Mouse (Mus musculus) T-helper 17 cell (primary cell): ENCODE measurements at regions not wholly inside any gene's neighbourhood (a gene's known extent, or its start where the extent isn't known, plus 50 kb on each side); places are given as distances from the start of the nearest gene placed in this dataset.

Experiments
- in situ Hi-C, 2 experiments: fragments of 300-600 bp; cut with MboI, MseI; formaldehyde crosslinking; loops; 1 replicate in 1 of 2; 2 replicates in 1 of 2; pipeline ENCODE4 v1.15.1; 2025; ENCODE audit warnings: high pct_unique_total_duplicates in 2 of 2

- in situ Hi-C loops: no loop called here
These were observed 247.6 kb upstream of the Habp2 start for GRCm38 (mm10) chr19:56039091-56040004.

GRCm38 (mm10) chr19:56041930-56042329 lies 245.0 kb upstream of the Habp2 start:
- in situ Hi-C loops: no loop called here

GRCm38 (mm10) chr19:56046784-56047390 lies 240.1 kb upstream of the Habp2 start:
- in situ Hi-C loops: no loop called here

GRCm38 (mm10) chr19:56054186-56054585 lies 232.8 kb upstream of the Habp2 start:
- in situ Hi-C loops: loop anchor here in 1 of 2 experiments (10.0 kb wide), 1 partner anchor 561 kb away; no protein-coding TSS in a partner anchor

GRCm38 (mm10) chr19:56056397-56056796 lies 230.5 kb upstream of the Habp2 start:
- in situ Hi-C loops: loop anchor here in 1 of 2 experiments (10.0 kb wide), 1 partner anchor 558 kb away; no protein-coding TSS in a partner anchor

GRCm38 (mm10) chr19:56061882-56062540 lies 224.9 kb upstream of the Habp2 start:
- in situ Hi-C loops: no loop called here

GRCm38 (mm10) chr19:56063099-56063498 lies 223.8 kb upstream of the Habp2 start:
- in situ Hi-C loops: no loop called here

GRCm38 (mm10) chr19:56065730-56066129 lies 221.2 kb upstream of the Habp2 start:
- in situ Hi-C loops: no loop called here

GRCm38 (mm10) chr19:56068165-56068564 lies 218.8 kb upstream of the Habp2 start:
- in situ Hi-C loops: no loop called here

- in situ Hi-C loops: no loop called here
These were observed 218.1 kb upstream of the Habp2 start for GRCm38 (mm10) chr19:56068854-56069253.

GRCm38 (mm10) chr19:56069266-56069665 lies 217.7 kb upstream of the Habp2 start:
- in situ Hi-C loops: no loop called here

GRCm38 (mm10) chr19:56071340-56071739 lies 215.6 kb upstream of the Habp2 start:
- in situ Hi-C loops: no loop called here

- in situ Hi-C loops: no loop called here
These were observed 210.8 kb upstream of the Habp2 start for GRCm38 (mm10) chr19:56076128-56076527.

- in situ Hi-C loops: no loop called here
These were observed 209.4 kb upstream of the Habp2 start for GRCm38 (mm10) chr19:56077491-56077890.

- in situ Hi-C loops: no loop called here
These were observed 200.4 kb upstream of the Habp2 start for GRCm38 (mm10) chr19:56086413-56087083.

- in situ Hi-C loops: no loop called here
These were observed 199.8 kb upstream of the Habp2 start for GRCm38 (mm10) chr19:56087127-56087526.

GRCm38 (mm10) chr19:56089795-56090375 lies 197.1 kb upstream of the Habp2 start:
- in situ Hi-C loops: no loop called here

GRCm38 (mm10) chr19:56091581-56091980 lies 195.4 kb upstream of the Habp2 start:
- in situ Hi-C loops: no loop called here

GRCm38 (mm10) chr19:56095873-56096272 lies 191.1 kb upstream of the Habp2 start:
- in situ Hi-C loops: no loop called here

- in situ Hi-C loops: no loop called here
These were observed 187.2 kb upstream of the Habp2 start for GRCm38 (mm10) chr19:56099725-56100124.
